Mouse (Mus musculus): ENCODE data around the gene Jdp2. TPM values are rescaled to one million over a fixed set of nuclear protein-coding genes. Genes with fewer than 3 reads are reported as not detected.
"Not testable (repeated sequence)": the region's sequence is repeated elsewhere in the genome, so short reads cannot be mapped to it uniquely, and the experiment has no call there.

Gene Jdp2
- polyA plus RNA-seq, 1 experiment from 2014 or later = 16.1 TPM

DNA sequence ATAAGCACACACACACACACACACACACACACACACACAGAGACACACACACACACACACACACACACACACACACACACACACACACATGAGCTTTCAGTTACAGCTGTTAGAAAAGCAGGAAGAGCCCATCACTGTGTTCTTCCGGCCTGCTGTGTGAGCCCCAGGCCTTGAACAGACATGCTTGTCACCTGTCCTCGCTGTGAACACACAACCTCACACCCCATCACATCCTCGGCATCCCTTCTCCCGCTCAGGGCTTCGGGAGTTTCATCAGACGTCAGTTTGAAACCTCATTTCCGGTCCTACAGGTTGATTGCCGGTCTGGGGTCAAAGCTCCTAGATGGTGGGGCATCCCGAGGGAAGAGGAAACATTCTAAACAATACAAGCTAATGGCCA lies 39.1 kb downstream of the Jdp2 start:
- 80% methylated on average over 9 of the region's 9 CpGs for WGBS (ENCODE audit: missing documents)
- Histone ChIP-seq H3K79me2 (ENCODE audit: inconsistent target) (no peaks in the 10 kb centered on the region), H3K4me3 (ENCODE audit: inconsistent target) (no peak overlapping the region), H3K36me3 (ENCODE audit: inconsistent target) (peaks cover 9% of the 10 kb centered on the region; the same call in 1 of the 2 replicates), H3K27ac (no peak overlapping the region)

DNA sequence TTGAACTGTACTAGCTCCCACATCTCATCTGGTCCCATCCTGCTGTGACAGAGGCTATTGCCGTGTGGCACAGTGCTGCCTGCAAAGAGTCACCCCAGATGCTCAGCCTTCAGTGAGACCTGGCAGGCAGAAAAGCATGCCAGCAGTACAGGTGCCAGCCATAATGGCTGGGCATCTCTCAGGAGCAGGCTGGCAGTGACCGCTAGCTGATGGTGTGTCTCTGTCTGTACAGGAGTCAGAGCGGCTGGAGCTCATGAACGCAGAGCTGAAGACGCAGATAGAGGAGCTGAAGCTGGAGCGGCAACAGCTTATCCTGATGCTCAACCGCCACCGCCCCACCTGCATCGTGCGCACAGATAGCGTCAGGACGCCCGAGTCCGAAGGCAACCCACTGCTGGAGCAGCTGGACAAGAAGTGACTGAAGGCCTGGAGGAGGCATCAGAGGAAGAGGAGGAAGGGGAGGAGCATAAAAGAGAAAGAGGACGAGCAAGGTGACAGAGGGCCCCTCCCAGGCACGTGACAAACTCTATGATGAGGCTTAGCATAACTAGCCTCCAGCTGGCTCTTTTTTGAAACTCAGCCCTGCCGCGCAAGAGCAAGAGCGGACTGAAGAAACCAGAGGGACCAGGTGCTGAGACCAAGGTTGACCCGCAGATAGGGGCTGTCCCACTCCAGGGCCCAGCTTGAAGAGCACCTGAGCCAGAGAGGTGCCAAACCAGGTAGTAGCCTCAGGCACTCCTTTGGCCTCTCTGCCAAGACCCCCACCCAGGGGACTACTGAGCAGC lies 39.9 kb downstream of the Jdp2 start:
- Histone ChIP-seq H3K79me2 (ENCODE audit: inconsistent target) (no peaks in the 10 kb centered on the region), H3K36me3 (ENCODE audit: inconsistent target) (peaks cover 7% of the 10 kb centered on the region; the same call in 1 of the 2 replicates), H3K4me3 (ENCODE audit: inconsistent target) (no peak overlapping the region), H3K27ac (no peak overlapping the region)
- 92% methylated on average over 20 of the region's 20 CpGs for WGBS (ENCODE audit: missing documents)

- 96% methylated on average over 8 of the region's 12 CpGs for WGBS (ENCODE audit: missing documents)
- Histone ChIP-seq H3K79me2 (ENCODE audit: inconsistent target) (no peaks in the 10 kb centered on the region), H3K36me3 (ENCODE audit: inconsistent target) (peaks cover 7% of the 10 kb centered on the region; the same call in 1 of the 2 replicates), H3K27ac (no peak overlapping the region), H3K4me3 (ENCODE audit: inconsistent target) (no peak overlapping the region)
Observed at GRCm38 (mm10) chr12:85639326-85640008, 40.6 kb downstream of the Jdp2 start.

DNA sequence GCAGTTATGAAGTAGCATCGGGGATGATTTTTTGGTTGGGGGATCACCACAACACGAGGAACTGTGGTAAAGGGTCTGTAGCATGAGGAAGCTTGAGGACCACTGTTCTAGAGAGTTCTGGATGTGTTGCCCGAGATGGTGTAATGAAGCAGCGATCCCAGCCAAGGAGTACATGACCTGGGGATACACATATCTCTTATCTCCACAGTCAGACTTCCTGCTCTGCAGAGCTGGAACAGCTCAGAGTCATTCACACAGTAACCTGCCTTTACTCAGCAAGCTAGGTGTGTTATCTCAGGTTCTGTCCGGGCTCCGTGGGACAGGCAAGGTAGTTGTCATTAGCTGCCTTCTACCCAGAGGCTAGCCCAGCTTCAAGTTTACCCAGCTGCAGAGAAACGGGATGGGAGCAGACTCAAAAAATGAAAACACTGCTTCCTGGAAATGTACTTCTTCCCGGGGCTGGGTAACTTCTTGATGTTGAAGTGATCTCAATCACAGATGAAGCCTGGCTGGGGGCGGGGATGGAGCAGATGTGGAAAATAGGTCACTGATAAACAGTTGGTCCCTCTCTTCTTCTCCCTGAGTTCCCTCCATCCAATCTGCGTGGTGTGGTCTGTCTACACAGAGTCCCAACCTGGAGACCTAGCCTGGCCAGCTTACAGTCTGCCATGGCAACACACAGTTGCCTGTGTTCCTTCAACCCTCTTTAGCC lies 42.2 kb downstream of the Jdp2 start:
- Histone ChIP-seq H3K79me2 (ENCODE audit: inconsistent target) (no peaks in the 10 kb centered on the region), H3K4me3 (ENCODE audit: inconsistent target) (no peak overlapping the region), H3K27ac (no peak overlapping the region), H3K36me3 (ENCODE audit: inconsistent target) (peaks cover 7% of the 10 kb centered on the region; the same call in 1 of the 2 replicates)
- WGBS (ENCODE audit: missing documents) = 61% methylated on average over 10 of the region's 10 CpGs

- no peak overlapping the region for H3K27ac ChIP-seq
- no peak overlapping the region for H3K4me3 ChIP-seq (ENCODE audit: inconsistent target)
- H3K36me3 ChIP-seq (ENCODE audit: inconsistent target) = peaks cover 7% of the 10 kb centered on the region; the same call in 1 of the 2 replicates
- no peaks in the 10 kb centered on the region for H3K79me2 ChIP-seq (ENCODE audit: inconsistent target)
- 96% methylated on average over 4 of the region's 4 CpGs for WGBS (ENCODE audit: missing documents)
Observed at GRCm38 (mm10) chr12:85641564-85641931, 42.7 kb downstream of the Jdp2 start.

DNA sequence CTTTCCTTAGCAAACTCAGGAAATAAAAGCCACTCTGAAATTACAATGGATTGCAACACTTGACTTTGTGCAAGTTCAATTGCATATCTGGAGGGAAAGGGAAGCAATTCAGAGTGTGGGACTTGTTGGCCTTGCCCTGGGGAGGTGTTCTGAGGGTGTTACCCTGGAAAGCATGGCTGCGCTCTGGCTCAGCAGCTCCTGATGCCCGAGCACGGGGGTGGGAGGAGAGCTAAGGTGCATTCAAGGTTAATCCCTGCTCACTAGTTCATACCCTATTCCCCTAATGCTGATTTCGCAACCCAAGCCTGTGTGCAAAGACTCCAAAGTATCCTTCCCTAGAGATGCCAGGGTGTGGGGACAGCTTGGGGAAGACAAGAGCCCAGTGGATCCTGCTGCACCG lies 44.9 kb downstream of the Jdp2 start:
- Histone ChIP-seq H3K36me3 (ENCODE audit: inconsistent target) (peaks cover 5% of the 10 kb centered on the region; the same call in 1 of the 2 replicates), H3K79me2 (ENCODE audit: inconsistent target) (no peaks in the 10 kb centered on the region), H3K4me3 (ENCODE audit: inconsistent target) (no peak overlapping the region), H3K27ac (no peak overlapping the region)
- 68% methylated on average over 5 of the region's 5 CpGs for WGBS (ENCODE audit: missing documents)

- Histone ChIP-seq H3K79me2 (ENCODE audit: inconsistent target) (no peaks in the 10 kb centered on the region), H3K4me3 (ENCODE audit: inconsistent target) (no peak overlapping the region), H3K36me3 (ENCODE audit: inconsistent target) (no peaks in the 10 kb centered on the region), H3K27ac (no peak overlapping the region)
- WGBS (ENCODE audit: missing documents) = 94% methylated on average over 4 of the region's 4 CpGs
Observed at GRCm38 (mm10) chr12:85645664-85646063, 46.8 kb downstream of the Jdp2 start.

GRCm38 (mm10) chr12:85647346-85647745 lies 48.5 kb downstream of the Jdp2 start:
- no peaks in the 10 kb centered on the region for H3K79me2 ChIP-seq (ENCODE audit: inconsistent target)
- peak overlapping the region; percentile 49 for H3K27ac ChIP-seq
- 38% methylated on average over 10 of the region's 10 CpGs for WGBS (ENCODE audit: missing documents)
- no peaks in the 10 kb centered on the region for H3K36me3 ChIP-seq (ENCODE audit: inconsistent target)
- H3K4me3 ChIP-seq (ENCODE audit: inconsistent target) = no peak overlapping the region

DNA sequence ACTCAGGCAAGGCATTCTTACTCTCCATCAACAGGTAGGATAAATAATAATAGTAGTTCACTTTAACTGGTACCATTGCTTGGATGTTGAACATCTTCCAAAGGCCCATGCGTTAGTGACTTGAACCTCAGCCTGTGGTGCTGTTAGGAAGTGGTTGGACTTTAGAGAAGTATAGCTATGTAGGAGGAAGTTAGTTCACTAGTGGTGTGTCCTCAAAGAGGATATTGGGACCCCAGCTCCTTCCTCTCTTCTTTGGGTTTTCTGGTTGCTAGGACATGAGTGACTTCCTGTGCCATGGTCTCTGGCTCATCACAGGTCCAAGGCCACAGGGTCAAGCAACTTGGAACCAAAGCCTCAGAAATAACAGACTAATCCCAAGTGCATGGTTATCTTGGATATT lies 49.1 kb downstream of the Jdp2 start:
- H3K27ac ChIP-seq = peak overlapping the region; percentile 49
- H3K4me3 ChIP-seq (ENCODE audit: inconsistent target) = no peak overlapping the region
- 0% methylated on average over 1 of the region's 1 CpGs for WGBS (ENCODE audit: missing documents)
- no peaks in the 10 kb centered on the region for H3K79me2 ChIP-seq (ENCODE audit: inconsistent target)
- H3K36me3 ChIP-seq (ENCODE audit: inconsistent target) = no peaks in the 10 kb centered on the region

DNA sequence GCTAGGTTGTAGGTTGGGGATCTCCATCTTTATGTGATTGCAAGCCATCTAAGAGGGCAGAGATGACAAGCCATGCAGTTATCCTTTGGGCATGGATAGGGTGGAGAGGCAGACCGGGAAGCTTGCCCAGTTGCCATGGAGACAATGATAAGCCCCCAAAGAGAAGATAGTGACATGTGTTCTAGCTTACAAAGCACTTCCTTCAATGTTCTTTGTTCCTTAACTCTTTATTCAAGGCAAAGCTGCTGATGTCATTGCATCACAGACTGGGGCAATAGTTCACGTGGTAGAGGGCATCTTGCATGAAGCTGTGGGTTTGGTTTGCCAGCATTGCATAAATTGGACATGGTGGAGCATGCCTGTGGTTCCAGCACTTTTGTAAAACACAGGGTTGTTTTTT lies 60.5 kb downstream of the Jdp2 start:
- 69% methylated on average over 1 of the region's 2 CpGs for WGBS (ENCODE audit: missing documents)
- no peak overlapping the region for H3K4me3 ChIP-seq (ENCODE audit: inconsistent target)

DNA sequence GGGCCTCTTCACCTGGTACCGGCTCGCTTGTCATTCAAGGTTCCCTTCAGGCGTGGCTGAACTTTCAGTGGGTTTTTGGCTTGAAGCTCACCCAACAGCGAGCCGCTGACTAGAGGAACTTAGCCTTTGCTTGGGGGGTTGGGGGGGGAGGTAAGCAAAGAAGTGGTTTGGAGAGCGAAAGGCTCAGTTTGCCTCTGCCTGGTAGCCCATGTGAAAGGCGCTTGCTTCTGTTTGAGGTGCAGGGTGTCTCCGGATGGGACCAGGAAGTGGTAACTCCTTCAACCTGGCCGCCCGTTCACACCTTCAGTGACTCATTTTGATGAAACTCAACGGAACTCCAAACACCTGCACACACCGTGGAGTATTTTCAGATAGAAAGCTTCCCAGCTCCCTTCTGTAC lies 62.0 kb downstream of the Jdp2 start:
- H3K4me3 ChIP-seq (ENCODE audit: inconsistent target) = no peak overlapping the region
- no peaks in the 10 kb centered on the region for H3K36me3 ChIP-seq (ENCODE audit: inconsistent target)
- WGBS (ENCODE audit: missing documents) = 48% methylated on average over 12 of the region's 12 CpGs
- H3K27ac ChIP-seq = no peak overlapping the region
- H3K79me2 ChIP-seq (ENCODE audit: inconsistent target) = no peaks in the 10 kb centered on the region

More for the DNA sequence above, 60.5 kb downstream of the Jdp2 start:
- Histone ChIP-seq H3K79me2 (ENCODE audit: inconsistent target) (no peaks in the 10 kb centered on the region), H3K36me3 (ENCODE audit: inconsistent target) (no peaks in the 10 kb centered on the region), H3K27ac (peak overlapping the region; percentile 57)

DNA sequence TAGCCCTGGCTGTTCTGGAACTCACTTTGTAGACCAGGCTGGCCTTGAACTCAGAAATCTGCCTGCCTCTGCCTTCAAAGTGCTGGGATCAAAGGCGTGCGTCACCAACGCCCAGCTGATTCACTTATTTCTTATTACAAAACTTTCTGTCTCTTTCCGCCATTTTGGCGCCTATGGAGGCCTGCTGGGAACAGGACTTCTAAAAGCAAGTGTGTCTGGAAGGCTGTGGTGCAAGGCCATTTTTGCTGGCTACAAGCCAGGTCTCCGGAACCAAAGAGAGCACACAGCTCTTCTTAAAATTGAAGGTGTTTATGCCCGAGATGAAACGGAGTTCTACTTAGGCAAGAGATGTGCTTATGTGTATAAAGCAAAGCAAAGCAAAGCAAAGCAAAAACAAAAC lies 63.4 kb downstream of the Jdp2 start:
- not testable (repeated sequence) for H3K4me3 ChIP-seq (ENCODE audit: inconsistent target); H3K79me2 ChIP-seq (ENCODE audit: inconsistent target); H3K27ac ChIP-seq; H3K36me3 ChIP-seq (ENCODE audit: inconsistent target)
- WGBS (ENCODE audit: missing documents) = 91% methylated on average over 8 of the region's 8 CpGs

DNA sequence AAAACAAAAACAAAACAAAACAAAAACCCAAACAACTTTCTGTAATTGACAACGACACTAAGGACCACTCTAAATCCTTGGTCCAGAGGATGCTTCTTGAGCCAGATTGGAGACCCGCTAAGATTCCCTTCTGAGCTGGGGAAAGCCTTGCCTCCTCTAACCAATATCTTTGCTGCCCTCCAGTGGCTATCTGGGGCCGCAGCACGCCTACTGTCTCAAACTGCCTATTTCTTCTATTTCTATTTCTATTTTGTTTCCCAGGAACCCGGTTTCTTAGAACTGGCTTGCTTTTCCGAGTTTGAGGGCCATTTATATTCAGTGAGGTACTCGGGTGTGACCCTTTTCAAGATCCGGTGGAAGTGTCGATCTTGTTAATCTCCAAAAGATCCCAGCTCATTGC lies 64.1 kb downstream of the Jdp2 start:
- H3K27ac ChIP-seq = no peak overlapping the region
- H3K79me2 ChIP-seq (ENCODE audit: inconsistent target) = no peaks in the 10 kb centered on the region
- no peak overlapping the region for H3K4me3 ChIP-seq (ENCODE audit: inconsistent target)
- 5% methylated on average over 9 of the region's 9 CpGs for WGBS (ENCODE audit: missing documents)
- no peaks in the 10 kb centered on the region for H3K36me3 ChIP-seq (ENCODE audit: inconsistent target)

GRCm38 (mm10) chr12:85666112-85666511 lies 67.3 kb downstream of the Jdp2 start:
- H3K4me3 ChIP-seq (ENCODE audit: inconsistent target) = no peak overlapping the region
- 90% methylated on average over 8 of the region's 8 CpGs for WGBS (ENCODE audit: missing documents)
- no peaks in the 10 kb centered on the region for H3K36me3 ChIP-seq (ENCODE audit: inconsistent target)
- no peaks in the 10 kb centered on the region for H3K79me2 ChIP-seq (ENCODE audit: inconsistent target)
- no peak overlapping the region for H3K27ac ChIP-seq

- Histone ChIP-seq H3K36me3 (ENCODE audit: inconsistent target) (no peaks in the 10 kb centered on the region), H3K27ac (no peak overlapping the region), H3K79me2 (ENCODE audit: inconsistent target) (no peaks in the 10 kb centered on the region), H3K4me3 (ENCODE audit: inconsistent target) (no peak overlapping the region)
- 97% methylated on average over 7 of the region's 7 CpGs for WGBS (ENCODE audit: missing documents)
Observed at GRCm38 (mm10) chr12:85667071-85667470, 68.2 kb downstream of the Jdp2 start.

Data from macrophage (primary cell).